Mouse (Mus musculus) midbrain, embryonic 14.5 days (tissue): ENCODE measurements around the gene Ybx2. TPM values are rescaled to one million over a fixed set of nuclear protein-coding genes. Genes with fewer than 3 reads are reported as not detected.

Experiments
- ATAC-seq: fragments of 200-750 bp; cut with Nextera tagmentation; 2 replicates; pipeline ENCODE4 v1.8.0; 2017; ENCODE audit warnings: moderate number of reproducible peaks, moderate library complexity; ENCODE audit not compliant: low FRiP score, low TSS enrichment
- DNase-seq: peaks from one replicate; pipeline ENCODE4 v3.0.0-alpha.2; 2015
- H3K27ac ChIP-seq: fragments of 300-500 bp; sonication (generic); replicated peaks from 2 replicates; pipeline ENCODE4 v1.5.1; 2014; ENCODE audit warnings: mild to moderate bottlenecking, low read depth, low read length, moderate library complexity
- H3K27me3 ChIP-seq: fragments of 300-500 bp; sonication (generic); 2 replicates; pipeline ENCODE4 v1.6.1; 2014; ENCODE audit warnings: low read length, control low read depth, mixed read lengths; ENCODE audit not compliant: control insufficient read depth, insufficient read depth
- H3K36me3 ChIP-seq: fragments of 300-500 bp; sonication (generic); 2 replicates; pipeline ENCODE4 v1.6.1; 2014; ENCODE audit warnings: low read length, control low read depth; ENCODE audit not compliant: control insufficient read depth, insufficient read depth
- H3K4me1 ChIP-seq: fragments of 300-500 bp; sonication (generic); 2 replicates; pipeline ENCODE4 v1.6.1; 2014; ENCODE audit warnings: mild to moderate bottlenecking, antibody characterized with exemption, low read length, control low read depth; ENCODE audit not compliant: control insufficient read depth, insufficient read depth
- H3K4me2 ChIP-seq: fragments of 300-500 bp; sonication (generic); 2 replicates; pipeline ENCODE4 v1.6.1; 2014; ENCODE audit warnings: mild to moderate bottlenecking, low read length, moderate library complexity
- H3K4me3 ChIP-seq: fragments of 300-500 bp; sonication (generic); replicated peaks from 2 replicates; pipeline ENCODE4 v1.5.1; 2014; ENCODE audit warnings: low read depth, low read length
- H3K9ac ChIP-seq: fragments of 300-500 bp; sonication (generic); replicated peaks from 2 replicates; pipeline ENCODE4 v1.6.1; 2014; ENCODE audit warnings: mild to moderate bottlenecking, low read length, moderate library complexity
- H3K9me3 ChIP-seq: fragments of 300-500 bp; sonication (generic); 2 replicates; pipeline ENCODE4 v1.6.1; 2016; ENCODE audit warnings: low read length, control low read depth, mixed read lengths; ENCODE audit not compliant: control insufficient read depth
- WGBS: fragments of 180-500 bp; shearing (Covaris S2); extraction: QIAGEN DNeasy Blood & Tissue Kit; methylation state at CpG from one replicate; pipeline ENCODE4 v1.1.7; 2014; 5-methylcytosine and 5-hydroxymethylcytosine counted together
- polyA plus RNA-seq: library from polyadenylated mRNA; unstranded; fragments of >200 nt; fragmentation: Nextera tagmentation; extraction: Ambion mirVana; gene quantifications from 2 replicates; pipeline ENCODE4 v1.2.1, GENCODE M21; 2014

Ybx2 gene
- polyA plus RNA-seq, 1 experiment from 2014 or later: 4.3 TPM

- Histone ChIP-seq H3K27ac (no peak overlapping the region), H3K27me3 (peaks cover 45% of the 10 kb centered on the region), H3K9ac (no peak overlapping the region), H3K4me3 (no peak overlapping the region), H3K9me3 (no peaks in the 10 kb centered on the region), H3K4me2 (no peak overlapping the region), H3K4me1 (0 out of 2 replicates have a peak, but pooled peaks cover 5% of the 10 kb centered on the region), H3K36me3 (peaks cover 39% of the 10 kb centered on the region)
- DNase-seq: no peak
- no peak for ATAC-seq
- 92% methylated on average over 4 of the region's 4 CpGs for WGBS
Observed at GRCm38 (mm10) chr11:69968793-69969192, 33.2 kb downstream of the Ybx2 start.

GRCm38 (mm10) chr11:69970222-69970621 is 34.6 kb downstream of the Ybx2 start:
- H3K27me3 ChIP-seq: peaks cover 31% of the 10 kb centered on the region
- H3K4me1 ChIP-seq: 0 out of 2 replicates have a peak, but pooled peaks cover 5% of the 10 kb centered on the region
- H3K9ac ChIP-seq: no peak overlapping the region
- no peaks in the 10 kb centered on the region for H3K9me3 ChIP-seq
- 90% methylated on average over 6 of the region's 6 CpGs for WGBS
- no peak overlapping the region for H3K27ac ChIP-seq
- H3K36me3 ChIP-seq: peaks cover 53% of the 10 kb centered on the region
- no peak overlapping the region for H3K4me2 ChIP-seq
- ATAC-seq: no peak
- no peak for DNase-seq
- H3K4me3 ChIP-seq: no peak overlapping the region

- H3K4me2 ChIP-seq: no peak overlapping the region
- 89% methylated on average over 3 of the region's 3 CpGs for WGBS
- H3K4me1 ChIP-seq: 0 out of 2 replicates have a peak, but pooled peaks cover 5% of the 10 kb centered on the region
- H3K27ac ChIP-seq: no peak overlapping the region
- no peaks in the 10 kb centered on the region for H3K9me3 ChIP-seq
- ATAC-seq (no peak), DNase-seq (no peak)
- H3K27me3 ChIP-seq: peaks cover 26% of the 10 kb centered on the region
- H3K36me3 ChIP-seq: peaks cover 57% of the 10 kb centered on the region
- H3K4me3 ChIP-seq: no peak overlapping the region
- H3K9ac ChIP-seq: no peak overlapping the region
Observed at GRCm38 (mm10) chr11:69970775-69971174, 35.2 kb downstream of the Ybx2 start.

- ATAC-seq: no peak
- Histone ChIP-seq H3K4me2 (no peak overlapping the region), H3K36me3 (peaks cover 61% of the 10 kb centered on the region)
Observed at GRCm38 (mm10) chr11:69974907-69975306, 39.3 kb downstream of the Ybx2 start.

GRCm38 (mm10) chr11:69976271-69976670 is 40.7 kb downstream of the Ybx2 start:
- Histone ChIP-seq H3K9me3 (no peaks in the 10 kb centered on the region), H3K27ac (no peak overlapping the region), H3K9ac (no peak overlapping the region), H3K4me3 (no peak overlapping the region), H3K36me3 (peaks cover 53% of the 10 kb centered on the region), H3K27me3 (no peaks in the 10 kb centered on the region), H3K4me2 (no peak overlapping the region), H3K4me1 (peaks cover 11% of the 10 kb centered on the region)
- DNase-seq (no peak), ATAC-seq (no peak)
- 96% methylated on average over 4 of the region's 4 CpGs for WGBS

More at GRCm38 (mm10) chr11:69974907-69975306, 39.3 kb downstream of the Ybx2 start:
- WGBS: 97% methylated on average over 2 of the region's 2 CpGs
- H3K9me3 ChIP-seq: no peaks in the 10 kb centered on the region
- H3K27me3 ChIP-seq: no peaks in the 10 kb centered on the region
- no peak overlapping the region for H3K27ac ChIP-seq
- H3K4me1 ChIP-seq: peaks cover 11% of the 10 kb centered on the region
- DNase-seq: no peak
- H3K4me3 ChIP-seq: no peak overlapping the region
- H3K9ac ChIP-seq: no peak overlapping the region

GRCm38 (mm10) chr11:69979827-69980195 is 44.2 kb downstream of the Ybx2 start:
- WGBS: 3% methylated on average over 16 of the region's 16 CpGs
- peak overlapping the region; percentile 98 for H3K9ac ChIP-seq
- DNase-seq (no peak), ATAC-seq (no peak)
- H3K4me1 ChIP-seq: peaks cover 33% of the 10 kb centered on the region
- H3K9me3 ChIP-seq: no peaks in the 10 kb centered on the region
- no peaks in the 10 kb centered on the region for H3K27me3 ChIP-seq
- H3K4me2 ChIP-seq: peak overlapping the region; percentile 80
- H3K4me3 ChIP-seq: peak overlapping the region; percentile 100
- H3K27ac ChIP-seq: peak overlapping the region; percentile 99
- peaks cover 40% of the 10 kb centered on the region for H3K36me3 ChIP-seq

- Histone ChIP-seq H3K9me3 (no peaks in the 10 kb centered on the region), H3K36me3 (peaks cover 40% of the 10 kb centered on the region), H3K4me3 (peak overlapping the region; percentile 100), H3K27me3 (no peaks in the 10 kb centered on the region), H3K4me2 (peak overlapping the region; percentile 80), H3K27ac (peak overlapping the region; percentile 99), H3K9ac (peak overlapping the region; percentile 98), H3K4me1 (peaks cover 33% of the 10 kb centered on the region)
- WGBS: under 1% methylated on average over 43 of the region's 60 CpGs
- DNase-seq (peak; percentile 99), ATAC-seq (peak; percentile 95)
Observed at GRCm38 (mm10) chr11:69980196-69981140, 44.9 kb downstream of the Ybx2 start.

- H3K27ac ChIP-seq: peak within 1 kb of the TSS; percentile 99
- peak within 1 kb of the TSS; percentile 80 for H3K4me2 ChIP-seq
- H3K27me3 ChIP-seq: no peaks in the 10 kb centered on the region
- ATAC-seq: peak; percentile 2; the same call in 1 of the 2 replicates
- H3K4me1 ChIP-seq: peaks cover 33% of the 10 kb centered on the region
- peak within 1 kb of the TSS; percentile 98 for H3K9ac ChIP-seq
- peak within 1 kb of the TSS; percentile 100 for H3K4me3 ChIP-seq
- no peaks in the 10 kb centered on the region for H3K9me3 ChIP-seq
- peak; percentile 39 for DNase-seq
- WGBS: under 1% methylated on average over 43 of the region's 43 CpGs
- H3K36me3 ChIP-seq: peaks cover 41% of the 10 kb centered on the region
Observed at GRCm38 (mm10) chr11:69981141-69981762, 45.7 kb downstream of the Ybx2 start, which contains the start of gene Ctdnep1. Gene Ctdnep1, plus strand, starts transcription at chr11:69981156.
